ENCODE assay signal across 25 mouse cellular contexts in the genomic region with DNA sequence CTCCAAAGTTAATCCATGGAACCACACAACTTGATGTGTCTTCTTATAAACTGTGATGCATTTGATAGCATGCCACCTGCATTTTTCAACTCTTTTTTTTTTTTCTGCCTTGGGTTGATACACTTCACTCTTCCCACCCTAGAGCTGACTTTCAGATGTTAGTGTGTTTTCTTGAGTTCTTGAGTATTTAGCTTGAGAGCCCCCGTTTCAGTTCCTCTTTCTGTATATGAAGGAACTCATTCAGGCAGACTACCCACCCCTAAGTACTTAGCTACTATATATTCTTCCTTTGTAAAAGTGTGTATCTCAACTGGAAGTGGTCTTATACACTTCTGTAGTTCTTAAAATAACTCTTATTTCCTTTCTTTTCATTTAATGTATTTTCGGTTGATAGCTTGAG.
DNase-seq lines count a peak whose midpoint lies in the region; ATAC-seq and TF ChIP-seq lines count a peak whose summit lies in the region.
"Had no signal": no experiment of that assay in that cellular context is flagged by ENCODE, and none has a peak within 500 bp of the region (broad histone marks: within the 10 kb centered on the region; RNA-seq: fewer than 3 reads in every experiment).

No protein-coding gene starts in this region.

- no peak overlapping the region for H3K27ac ChIP-seq in hindbrain, postnatal 0 days
- H3K27ac ChIP-seq: embryonic facial prominence, embryonic 13.5 days; embryonic facial prominence, embryonic 15.5 days; forebrain, embryonic 10.5 days; forebrain, embryonic 13.5 days; forebrain, embryonic 15.5 days had no signal

- peak; percentile 1 for DNase-seq in A20 (ENCODE audit: low read depth, low spot score)
- DNase-seq in B cell, adult 2 months: peak; percentile 27 to 28
- DNase-seq in c-Kit-positive CD71-negative TER-119-negative erythroid progenitor cells, embryonic 14.5 days (ENCODE audit: low read depth): peak; percentile 2
- peak; percentile 64 for DNase-seq in splenic B cell, adult 2 months (ENCODE audit: low read depth, low spot score)
- DNase-seq in cerebellum, postnatal 36 days: no peak
- no peak for DNase-seq in embryo, embryonic 9.5 days (ENCODE audit: extremely low spot score)
- no peak for DNase-seq in hindbrain, postnatal 0 days (ENCODE audit: low spot score)
- DNase-seq: adrenal gland, adult 8-10 months; adrenal gland, postnatal 14 days; adrenal gland, postnatal 36 days; cerebellum, adult 11 months; cerebellum, adult 18-20 months; cerebellum, adult 8-10 months; cerebellum, adult 9-11 months; cerebellum, postnatal 14 days; forebrain, postnatal 0 days had no signal

- no peaks in the 10 kb centered on the region for H3K9me3 ChIP-seq in hindbrain, postnatal 0 days (ENCODE audit: low read length)
- H3K9me3 ChIP-seq: embryonic facial prominence, embryonic 13.5 days; embryonic facial prominence, embryonic 15.5 days; forebrain, embryonic 10.5 days; forebrain, embryonic 13.5 days; forebrain, embryonic 15.5 days; G1E had no signal

- no peak overlapping the region for H3K4me2 ChIP-seq in hindbrain, postnatal 0 days (ENCODE audit: low read depth, low read length)
- H3K4me2 ChIP-seq: embryonic facial prominence, embryonic 13.5 days; embryonic facial prominence, embryonic 15.5 days; forebrain, embryonic 13.5 days; forebrain, embryonic 15.5 days had no signal

- H3K4me1 ChIP-seq in hindbrain, postnatal 0 days (ENCODE audit: insufficient read depth, low read length): no peaks in the 10 kb centered on the region
- H3K4me1 ChIP-seq: forebrain, embryonic 15.5 days had no signal

- WGBS in hindbrain, postnatal 0 days: 97% methylated on average over 2 of the region's 2 CpGs

- H3K36me3 ChIP-seq in splenic B cell, adult 2 months (ENCODE audit: control insufficient read depth, insufficient read depth, low read length, poor library complexity, severe bottlenecking): no peaks in the 10 kb centered on the region
- no peaks in the 10 kb centered on the region for H3K36me3 ChIP-seq in hindbrain, postnatal 0 days (ENCODE audit: insufficient read depth, low read length)
- H3K36me3 ChIP-seq: embryonic facial prominence, embryonic 13.5 days; embryonic facial prominence, embryonic 15.5 days; forebrain, embryonic 10.5 days; forebrain, embryonic 15.5 days; G1E had no signal

- no peak overlapping the region for H3K9ac ChIP-seq in hindbrain, postnatal 0 days (replicated peaks; ENCODE audit: low read length)
- H3K9ac ChIP-seq: embryonic facial prominence, embryonic 13.5 days; embryonic facial prominence, embryonic 15.5 days; forebrain, embryonic 13.5 days; forebrain, embryonic 15.5 days; forebrain, postnatal 0 days had no signal

- no peak for TF ChIP-seq CTCF in hindbrain, postnatal 0 days (IDR thresholded peaks at IDR 0.05; ENCODE audit: low read depth)

- no peak overlapping the region for H3K4me3 ChIP-seq in hindbrain, postnatal 0 days (ENCODE audit: low read length)
- H3K4me3 ChIP-seq: embryonic facial prominence, embryonic 13.5 days; embryonic facial prominence, embryonic 15.5 days; erythroblast, embryonic 14.5 days; forebrain, embryonic 10.5 days; forebrain, embryonic 13.5 days; forebrain, embryonic 15.5 days had no signal

- no peaks in the 10 kb centered on the region for H3K27me3 ChIP-seq in splenic B cell, adult 2 months (ENCODE audit: control insufficient read depth, insufficient read depth, low read length, poor library complexity, severe bottlenecking)
- no peaks in the 10 kb centered on the region for H3K27me3 ChIP-seq in hindbrain, postnatal 0 days (ENCODE audit: insufficient read depth, low read length)
- H3K27me3 ChIP-seq: embryonic facial prominence, embryonic 13.5 days; embryonic facial prominence, embryonic 15.5 days; forebrain, embryonic 13.5 days; forebrain, embryonic 15.5 days had no signal

- ATAC-seq in hindbrain, postnatal 0 days: no peak
- ATAC-seq: activated CD4-positive, CD25-positive, alpha-beta regulatory T cell, adult 4 months; forebrain, embryonic 13.5 days; forebrain, embryonic 15.5 days; forebrain, postnatal 0 days; Patski had no signal

Comparison
In these comparisons a context has a peak if more than half of its experiments do, and no peak if none do; other contexts are left out.
1. DNase-seq: peak in A20 (single experiment), B cell, adult 2 months (2 of 2), c-Kit-positive CD71-negative TER-119-negative erythroid progenitor cells, embryonic 14.5 days (single experiment) and splenic B cell, adult 2 months (single experiment); none in cerebellum, postnatal 36 days (0 of 2), embryo, embryonic 9.5 days (single experiment) and hindbrain, postnatal 0 days (single experiment).